Mouse (Mus musculus) hindbrain, embryonic 14.5 days (tissue): Measurements from ENCODE around the gene Ankrd52. TPM values are rescaled to one million over a fixed set of nuclear protein-coding genes. Genes with fewer than 3 reads are reported as not detected.

Experiments
- ATAC-seq: fragments of 200-750 bp; cut with Nextera tagmentation; 2 replicates; pipeline ENCODE4 v1.8.0; 2017; ENCODE audit warnings: moderate number of reproducible peaks, mild to moderate bottlenecking, moderate TSS enrichment, moderate library complexity; ENCODE audit not compliant: low FRiP score
- DNase-seq: peaks from one replicate; pipeline ENCODE4 v3.0.0-alpha.2; 2015; ENCODE audit warnings: low spot score
- H3K27ac ChIP-seq: fragments of 300-500 bp; sonication (generic); 2 replicates; pipeline ENCODE4 v1.5.1; 2014; ENCODE audit warnings: mild to moderate bottlenecking, moderate library complexity
- H3K27me3 ChIP-seq: fragments of 300-500 bp; sonication (generic); 2 replicates; pipeline ENCODE4 v1.6.1; 2014; ENCODE audit warnings: mild to moderate bottlenecking, low read length, mixed read lengths; ENCODE audit not compliant: control insufficient read depth, insufficient read depth
- H3K36me3 ChIP-seq: fragments of 300-500 bp; sonication (generic); replicated peaks from 2 replicates; pipeline ENCODE4 v1.6.1; 2014; ENCODE audit not compliant: control insufficient read depth, insufficient read depth
- H3K4me1 ChIP-seq: fragments of 300-500 bp; sonication (generic); replicated peaks from 2 replicates; pipeline ENCODE4 v1.6.1; 2014; ENCODE audit warnings: antibody characterized with exemption, low read length, mixed read lengths; ENCODE audit not compliant: control insufficient read depth, insufficient read depth
- H3K4me2 ChIP-seq: fragments of 300-500 bp; sonication (generic); replicated peaks from 2 replicates; pipeline ENCODE4 v1.6.1; 2014; ENCODE audit warnings: mild to moderate bottlenecking, moderate library complexity
- H3K4me3 ChIP-seq: fragments of 300-500 bp; sonication (generic); replicated peaks from 2 replicates; pipeline ENCODE4 v1.5.1; 2014; ENCODE audit warnings: mild to moderate bottlenecking, low read length
- H3K9ac ChIP-seq: fragments of 300-500 bp; sonication (generic); 2 replicates; pipeline ENCODE4 v1.6.1; 2014
- H3K9me3 ChIP-seq: fragments of 300-500 bp; sonication (generic); 2 replicates; pipeline ENCODE4 v1.6.1; 2016; ENCODE audit warnings: low read length; ENCODE audit not compliant: control insufficient read depth
- WGBS: fragments of 180-500 bp; shearing (Covaris S2); extraction: QIAGEN DNeasy Blood & Tissue Kit; methylation state at CpG from one replicate; pipeline ENCODE4 v1.1.7; 2014; 5-methylcytosine and 5-hydroxymethylcytosine counted together
- polyA plus RNA-seq: library from polyadenylated mRNA; unstranded; fragments of >200 nt; fragmentation: Nextera tagmentation; extraction: Ambion mirVana; gene quantifications from 2 replicates; pipeline ENCODE4 v1.2.1, GENCODE M21; 2014

The Ankrd52 gene
- polyA plus RNA-seq, 1 experiment from 2014 or later: 13.0 TPM

DNA sequence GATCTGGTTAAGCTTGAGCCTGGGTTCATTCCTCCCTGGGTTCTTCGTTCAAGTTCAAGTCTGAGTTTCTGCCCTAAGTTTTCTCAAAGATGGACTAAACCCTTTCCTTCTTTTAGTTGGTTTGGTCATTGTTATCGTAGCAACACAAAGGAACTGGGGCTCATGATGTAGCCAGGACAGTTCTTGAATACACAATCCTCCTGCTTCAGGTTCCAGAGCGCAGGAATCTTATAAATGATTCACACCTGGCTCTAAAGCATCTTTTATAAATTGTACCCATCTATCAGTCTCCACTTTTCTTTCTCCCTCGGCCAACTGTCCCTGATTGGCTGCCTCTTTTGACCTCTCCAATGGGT is 838 bp upstream of the Ankrd52 start:
- Histone ChIP-seq H3K9ac (peak overlapping the region; percentile 100), H3K4me2 (peak overlapping the region; percentile 71), H3K27ac (peak overlapping the region; percentile 95), H3K9me3 (no peaks in the 10 kb centered on the region), H3K36me3 (peaks cover 29% of the 10 kb centered on the region), H3K4me1 (peaks cover 24% of the 10 kb centered on the region), H3K4me3 (peak overlapping the region; percentile 92), H3K27me3 (no peaks in the 10 kb centered on the region)
- WGBS: 38% methylated on average over 4 of the region's 4 CpGs
- DNase-seq: no peak
- ATAC-seq: no peak

DNA sequence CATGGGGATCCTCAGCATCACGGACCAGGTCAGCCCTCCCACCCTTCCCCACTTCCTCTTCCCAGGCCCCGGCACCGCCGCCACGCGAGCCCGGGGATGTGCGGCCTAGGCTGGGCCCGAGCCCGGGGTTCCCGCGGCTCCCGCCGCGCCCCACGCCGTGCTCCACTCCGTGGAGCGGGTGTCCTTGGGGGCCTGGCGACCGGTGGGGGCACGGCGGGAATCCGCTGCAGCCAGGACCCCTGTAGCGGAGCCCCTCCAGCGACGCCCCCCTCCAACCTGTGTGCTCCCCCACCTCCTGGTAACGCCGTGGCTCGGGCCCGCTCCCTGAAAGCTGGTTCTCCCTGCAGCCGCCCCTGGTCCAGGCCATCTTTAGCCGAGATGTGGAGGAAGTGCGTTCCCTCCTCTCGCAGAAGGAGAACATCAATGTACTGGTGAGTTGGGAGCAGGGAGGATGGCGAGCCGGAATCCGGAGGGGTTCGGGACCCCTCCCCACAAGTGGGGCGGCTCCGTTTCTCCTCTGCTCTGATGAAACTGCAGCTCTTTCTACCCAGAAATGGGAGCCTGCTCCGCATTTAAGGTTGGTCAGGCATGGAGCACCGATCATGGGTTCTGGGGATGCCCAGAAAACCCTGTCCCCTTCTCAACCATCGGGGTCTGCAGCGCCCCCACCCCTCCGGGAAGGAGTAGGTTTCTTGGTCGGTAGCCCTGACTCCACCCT is 466 bp downstream of the Ankrd52 start:
- Histone ChIP-seq H3K27ac (peak overlapping the region; percentile 95), H3K9me3 (no peaks in the 10 kb centered on the region), H3K9ac (peak overlapping the region; percentile 100), H3K27me3 (no peaks in the 10 kb centered on the region), H3K4me1 (peaks cover 24% of the 10 kb centered on the region), H3K4me2 (peak overlapping the region; percentile 71), H3K36me3 (peaks cover 42% of the 10 kb centered on the region), H3K4me3 (peak overlapping the region; percentile 92)
- WGBS: 0% methylated on average over 23 of the region's 47 CpGs
- peak; percentile 69 for ATAC-seq
- peak; percentile 63 for DNase-seq

DNA sequence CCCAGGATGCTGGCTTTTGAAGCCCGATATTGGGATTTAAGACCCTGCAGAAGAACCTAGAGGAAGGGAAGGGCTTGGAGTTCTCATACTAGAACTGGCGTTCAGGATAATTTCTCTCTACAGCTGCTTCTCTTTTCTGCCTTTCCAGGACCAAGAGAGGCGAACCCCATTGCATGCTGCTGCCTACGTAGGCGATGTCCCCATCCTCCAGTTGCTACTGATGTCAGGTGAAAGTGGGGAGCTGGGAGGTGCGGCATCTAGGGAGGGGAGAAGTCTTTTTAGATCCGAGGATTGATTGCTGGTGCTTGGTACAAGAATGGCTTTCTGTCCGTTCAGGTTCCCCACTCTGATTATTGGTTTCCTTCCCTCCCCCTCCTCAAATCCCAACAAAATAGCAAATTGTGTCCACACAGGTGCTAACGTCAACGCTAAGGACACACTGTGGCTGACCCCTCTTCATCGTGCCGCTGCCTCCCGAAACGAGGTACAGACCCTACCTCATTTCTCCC is 1.1 kb downstream of the Ankrd52 start:
- WGBS: 51% methylated on average over 14 of the region's 14 CpGs
- Histone ChIP-seq H3K4me1 (peaks cover 24% of the 10 kb centered on the region), H3K9ac (peak overlapping the region; percentile 100), H3K9me3 (no peaks in the 10 kb centered on the region), H3K4me3 (peak overlapping the region; percentile 92), H3K27me3 (no peaks in the 10 kb centered on the region), H3K4me2 (peak overlapping the region; percentile 71), H3K27ac (peak overlapping the region; percentile 95), H3K36me3 (peaks cover 48% of the 10 kb centered on the region)
- DNase-seq (no peak), ATAC-seq (no peak)

DNA sequence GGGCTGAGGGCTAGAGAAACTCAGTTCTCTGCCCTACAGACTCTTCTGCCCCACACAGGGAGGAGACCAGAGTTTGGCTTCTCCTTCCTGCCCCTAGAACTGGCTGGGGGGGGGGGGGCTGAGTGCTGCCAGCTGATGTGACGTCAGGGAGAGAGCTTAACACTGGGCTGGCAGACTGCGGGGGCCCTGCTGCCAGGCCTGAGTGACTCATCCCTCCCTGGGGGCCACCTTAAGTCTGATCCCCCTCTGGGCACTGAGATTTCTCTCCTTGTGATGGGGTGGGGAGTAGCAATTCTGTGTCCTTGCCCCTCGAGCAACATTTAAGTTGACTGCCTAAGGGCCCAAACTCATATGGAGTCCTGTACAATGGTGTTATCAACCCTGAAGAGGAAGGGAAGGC is 1.5 kb downstream of the Ankrd52 start:
- peak overlapping the region; percentile 92 for H3K4me3 ChIP-seq
- WGBS: 49% methylated on average over 3 of the region's 3 CpGs
- no peaks in the 10 kb centered on the region for H3K27me3 ChIP-seq
- peak overlapping the region; percentile 100 for H3K9ac ChIP-seq
- peaks cover 24% of the 10 kb centered on the region for H3K4me1 ChIP-seq
- no peak for DNase-seq
- peak overlapping the region; percentile 95 for H3K27ac ChIP-seq
- ATAC-seq: no peak
- H3K9me3 ChIP-seq: no peaks in the 10 kb centered on the region
- H3K36me3 ChIP-seq: peaks cover 52% of the 10 kb centered on the region
- peak overlapping the region; percentile 71 for H3K4me2 ChIP-seq

DNA sequence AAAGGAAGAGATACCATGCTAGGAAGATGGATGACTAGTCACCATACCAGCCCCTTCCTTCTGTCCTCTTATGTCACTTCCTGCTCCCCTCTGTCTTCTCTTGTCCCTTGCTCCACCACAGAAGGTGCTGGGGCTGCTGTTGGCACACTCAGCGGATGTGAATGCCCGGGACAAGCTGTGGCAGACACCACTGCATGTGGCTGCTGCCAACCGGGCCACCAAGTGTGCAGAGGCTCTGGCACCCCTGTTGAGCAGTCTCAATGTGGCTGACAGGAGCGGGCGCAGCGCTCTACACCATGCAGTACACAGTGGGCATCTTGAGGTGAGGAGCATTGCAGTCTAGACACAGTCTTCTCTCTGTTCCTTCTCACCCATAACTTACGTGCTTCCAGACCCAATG is 2.3 kb downstream of the Ankrd52 start:
- Histone ChIP-seq H3K4me2 (no peak overlapping the region), H3K36me3 (peaks cover 60% of the 10 kb centered on the region), H3K4me1 (peaks cover 24% of the 10 kb centered on the region), H3K4me3 (no peak overlapping the region), H3K27me3 (no peaks in the 10 kb centered on the region), H3K9ac (peak overlapping the region; percentile 100; the same call in 1 of the 2 replicates), H3K9me3 (no peaks in the 10 kb centered on the region), H3K27ac (no peak overlapping the region)
- 94% methylated on average over 7 of the region's 7 CpGs for WGBS
- DNase-seq: no peak
- ATAC-seq: no peak

DNA sequence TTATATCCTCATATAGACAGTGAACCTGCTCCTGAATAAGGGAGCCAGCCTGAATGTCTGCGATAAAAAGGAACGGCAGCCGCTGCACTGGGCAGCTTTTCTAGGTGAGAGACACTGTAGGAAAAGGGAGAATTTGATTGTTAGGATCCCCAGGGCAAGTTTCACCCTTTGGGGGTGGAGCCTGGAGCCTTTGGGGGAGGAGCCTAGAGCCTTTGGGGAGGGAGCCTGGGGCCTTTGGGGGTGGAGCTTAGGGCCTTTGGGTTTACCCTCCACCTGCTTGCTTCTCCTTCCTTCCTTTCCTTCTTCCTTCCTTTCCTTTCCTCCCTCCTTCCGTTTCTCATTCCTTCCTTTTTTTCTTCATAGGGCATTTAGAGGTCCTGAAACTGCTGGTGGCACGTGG is 3.6 kb downstream of the Ankrd52 start:
- H3K27ac ChIP-seq: no peak overlapping the region
- H3K4me1 ChIP-seq: peaks cover 24% of the 10 kb centered on the region
- H3K4me3 ChIP-seq: no peak overlapping the region
- peaks cover 73% of the 10 kb centered on the region for H3K36me3 ChIP-seq
- ATAC-seq (no peak), DNase-seq (no peak)
- no peaks in the 10 kb centered on the region for H3K27me3 ChIP-seq
- WGBS: 88% methylated on average over 5 of the region's 5 CpGs
- no peak overlapping the region for H3K9ac ChIP-seq
- H3K4me2 ChIP-seq: no peak overlapping the region
- H3K9me3 ChIP-seq: no peaks in the 10 kb centered on the region

DNA sequence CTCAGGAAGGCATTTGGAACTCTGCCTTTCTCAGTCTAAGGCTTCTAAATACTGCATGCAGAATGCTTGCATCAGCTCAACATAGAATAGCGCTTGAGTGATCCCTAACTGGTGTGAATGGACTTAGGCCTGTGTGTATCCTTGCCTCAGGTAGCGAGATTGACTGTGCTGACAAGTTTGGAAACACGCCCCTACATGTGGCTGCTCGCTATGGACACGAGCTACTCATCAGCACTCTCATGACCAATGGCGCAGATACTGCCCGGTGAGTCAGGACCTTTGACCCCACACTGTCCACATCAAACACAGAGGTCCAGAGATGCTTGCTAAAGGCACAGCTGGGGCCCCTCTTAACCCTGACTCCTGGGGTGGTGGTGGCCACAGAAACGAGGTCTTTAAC is 5.6 kb downstream of the Ankrd52 start:
- H3K27ac ChIP-seq: no peak overlapping the region
- ATAC-seq: no peak
- no peaks in the 10 kb centered on the region for H3K9me3 ChIP-seq
- H3K4me1 ChIP-seq: peaks cover 17% of the 10 kb centered on the region
- H3K9ac ChIP-seq: no peak overlapping the region
- 85% methylated on average over 8 of the region's 8 CpGs for WGBS
- no peak overlapping the region for H3K4me2 ChIP-seq
- no peak for DNase-seq
- H3K4me3 ChIP-seq: no peak overlapping the region
- no peaks in the 10 kb centered on the region for H3K27me3 ChIP-seq
- peaks cover 93% of the 10 kb centered on the region for H3K36me3 ChIP-seq

DNA sequence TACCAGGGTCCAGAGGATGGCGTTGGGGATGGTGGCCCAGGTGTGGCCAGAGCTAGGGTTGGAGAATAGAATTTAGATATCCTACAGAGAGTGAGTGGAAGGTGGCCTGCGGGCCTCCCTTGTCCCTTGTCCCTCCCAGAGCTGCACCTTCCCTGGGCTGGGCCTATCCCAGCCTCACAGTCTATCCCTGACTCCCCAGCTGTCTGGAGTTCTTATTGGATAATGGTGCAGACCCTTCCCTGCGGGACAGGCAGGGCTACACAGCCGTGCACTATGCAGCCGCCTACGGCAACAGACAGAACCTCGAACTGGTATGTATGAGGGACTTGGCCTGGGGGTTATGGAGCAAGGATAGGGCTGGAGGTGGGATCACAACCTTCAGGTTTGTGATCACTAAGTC is 9.0 kb downstream of the Ankrd52 start:
- H3K4me2 ChIP-seq: no peak overlapping the region
- peaks cover 99% of the 10 kb centered on the region for H3K36me3 ChIP-seq
- no peaks in the 10 kb centered on the region for H3K9me3 ChIP-seq
- ATAC-seq (0 out of 2 replicates have a peak, but pooled peaks have one; percentile 16), DNase-seq (no peak)
- H3K4me1 ChIP-seq: no peaks in the 10 kb centered on the region
- H3K27me3 ChIP-seq: no peaks in the 10 kb centered on the region
- no peak overlapping the region for H3K27ac ChIP-seq
- WGBS: 89% methylated on average over 7 of the region's 7 CpGs
- H3K9ac ChIP-seq: no peak overlapping the region
- no peak overlapping the region for H3K4me3 ChIP-seq

DNA sequence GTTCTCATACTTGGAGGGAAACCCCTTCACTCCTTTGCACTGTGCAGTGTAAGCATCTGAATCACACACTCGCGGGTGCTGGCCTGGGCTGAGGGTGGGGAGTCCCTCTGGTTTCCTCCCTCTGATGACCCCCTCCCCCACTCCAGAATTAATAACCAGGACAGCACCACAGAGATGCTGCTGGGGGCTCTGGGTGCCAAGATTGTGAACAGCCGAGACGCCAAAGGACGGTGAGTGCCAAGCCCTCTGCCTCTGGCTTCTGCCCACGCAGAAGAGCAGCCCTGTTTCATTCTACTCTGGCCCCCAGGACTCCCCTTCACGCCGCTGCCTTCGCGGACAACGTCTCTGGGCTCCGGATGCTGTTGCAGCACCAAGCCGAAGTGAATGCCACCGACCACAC is 12.0 kb downstream of the Ankrd52 start:
- Histone ChIP-seq H3K9ac (no peak overlapping the region), H3K9me3 (no peaks in the 10 kb centered on the region), H3K4me1 (no peaks in the 10 kb centered on the region), H3K4me2 (no peak overlapping the region), H3K36me3 (peaks cover 100% of the 10 kb centered on the region), H3K27ac (no peak overlapping the region), H3K4me3 (no peak overlapping the region), H3K27me3 (no peaks in the 10 kb centered on the region)
- no peak for ATAC-seq
- DNase-seq: no peak
- 90% methylated on average over 14 of the region's 14 CpGs for WGBS
